Mouse (Mus musculus) 416B (cell line): ENCODE measurements around the gene Rnf24.

ENCODE experiments used
- DNase-seq: peaks from one replicate; pipeline ENCODE4 v3.0.0; 2011; ENCODE audit warnings: low read depth

Gene Rnf24

GRCm38 (mm10) chr2:131352747-131353563 lies at the start of gene Rnf24:
TSS of gene Rnf24 (minus strand) at chr2:131352892.
- peak; percentile 93 for DNase-seq

- no peak for DNase-seq
Measured at GRCm38 (mm10) chr2:131401794-131402495, 49.3 kb upstream of the Rnf24 start.

GRCm38 (mm10) chr2:131400846-131401245 lies 48.2 kb upstream of the Rnf24 start:
- no peak for DNase-seq

GRCm38 (mm10) chr2:131397323-131397848 lies 44.7 kb upstream of the Rnf24 start:
- no peak for DNase-seq

- DNase-seq = peak; percentile 23
Measured at GRCm38 (mm10) chr2:131386350-131386962, 33.8 kb upstream of the Rnf24 start.

- no peak for DNase-seq
Measured at GRCm38 (mm10) chr2:131385176-131385575, 32.5 kb upstream of the Rnf24 start.

GRCm38 (mm10) chr2:131379541-131379940 lies 26.8 kb upstream of the Rnf24 start:
- no peak for DNase-seq

GRCm38 (mm10) chr2:131378872-131379271 lies 26.2 kb upstream of the Rnf24 start:
- peak; percentile 19 for DNase-seq

GRCm38 (mm10) chr2:131377055-131377454 lies 24.4 kb upstream of the Rnf24 start:
- DNase-seq = no peak

- no peak for DNase-seq
Measured at GRCm38 (mm10) chr2:131373656-131374055, 21.0 kb upstream of the Rnf24 start.

GRCm38 (mm10) chr2:131372276-131372877 lies 19.7 kb upstream of the Rnf24 start:
- DNase-seq = no peak

GRCm38 (mm10) chr2:131371811-131372210 lies 19.1 kb upstream of the Rnf24 start:
- DNase-seq = no peak

GRCm38 (mm10) chr2:131370828-131371227 lies 18.1 kb upstream of the Rnf24 start:
- no peak for DNase-seq

GRCm38 (mm10) chr2:131364689-131365088 lies 12.0 kb upstream of the Rnf24 start:
- DNase-seq = no peak

- DNase-seq = no peak
Measured at GRCm38 (mm10) chr2:131358481-131358880, 5.8 kb upstream of the Rnf24 start.

GRCm38 (mm10) chr2:131354049-131354448 lies 1.4 kb upstream of the Rnf24 start:
- DNase-seq = no peak

- peak; percentile 68 for DNase-seq
Measured at GRCm38 (mm10) chr2:131353564-131353915, 848 bp upstream of the Rnf24 start.

GRCm38 (mm10) chr2:131351968-131352746 lies 535 bp downstream of the Rnf24 start:
- DNase-seq = peak; percentile 43

- peak; percentile 37 for DNase-seq
Measured at GRCm38 (mm10) chr2:131351471-131351870, 1.2 kb downstream of the Rnf24 start.

GRCm38 (mm10) chr2:131350301-131350700 lies 2.4 kb downstream of the Rnf24 start:
- no peak for DNase-seq

GRCm38 (mm10) chr2:131345556-131345955 lies 7.1 kb downstream of the Rnf24 start:
- DNase-seq = no peak
